Mouse (Mus musculus) forebrain, embryonic 14.5 days (tissue): ENCODE measurements around the gene Vps36. TPM values are rescaled to one million over a fixed set of nuclear protein-coding genes. Genes with fewer than 3 reads are reported as not detected.

Source experiments
- ATAC-seq: fragments of 200-750 bp; cut with Nextera tagmentation; 2 replicates; pipeline ENCODE4 v1.8.0; 2017; ENCODE audit warnings: mild to moderate bottlenecking, moderate library complexity
- DNase-seq: peaks from one replicate; pipeline ENCODE4 v3.0.0-alpha.2; 2015; ENCODE audit warnings: low spot score
- H3K27ac ChIP-seq: fragments of 300-500 bp; sonication (generic); 2 replicates; pipeline ENCODE4 v1.5.1; 2014; ENCODE audit warnings: low read depth, mild to moderate bottlenecking, control low read depth, low read length, moderate library complexity
- H3K27me3 ChIP-seq: fragments of 300-500 bp; sonication (generic); replicated peaks from 2 replicates; pipeline ENCODE4 v1.6.1; 2014; ENCODE audit warnings: low read length, control low read depth, mixed read lengths; ENCODE audit not compliant: control insufficient read depth, insufficient read depth
- H3K36me3 ChIP-seq: fragments of 300-500 bp; sonication (generic); 2 replicates; pipeline ENCODE4 v1.6.1; 2014; ENCODE audit warnings: low read length, control low read depth; ENCODE audit not compliant: control insufficient read depth, insufficient read depth
- H3K4me1 ChIP-seq: fragments of 300-500 bp; sonication (generic); 2 replicates; pipeline ENCODE4 v1.6.1; 2014; ENCODE audit warnings: antibody characterized with exemption, low read length, control low read depth; ENCODE audit not compliant: control insufficient read depth, insufficient read depth
- H3K4me2 ChIP-seq: fragments of 300-500 bp; sonication (generic); 2 replicates; pipeline ENCODE4 v1.6.1; 2014; ENCODE audit warnings: mild to moderate bottlenecking, control low read depth, low read length
- H3K4me3 ChIP-seq: fragments of 300-500 bp; sonication (generic); 2 replicates; pipeline ENCODE4 v1.5.1; 2014; ENCODE audit warnings: low read depth, low read length, control low read depth
- H3K9ac ChIP-seq: fragments of 300-500 bp; sonication (generic); 2 replicates; pipeline ENCODE4 v1.6.1; 2014; ENCODE audit warnings: mild to moderate bottlenecking, low read length, control low read depth, moderate library complexity
- H3K9me3 ChIP-seq: fragments of 300-500 bp; sonication (generic); replicated peaks from 2 replicates; pipeline ENCODE4 v1.6.1; 2016; ENCODE audit warnings: low read length, control low read depth, mixed read lengths; ENCODE audit not compliant: control insufficient read depth
- WGBS: fragments of 180-500 bp; shearing (Covaris S2); extraction: QIAGEN DNeasy Blood & Tissue Kit; methylation state at CpG from one replicate; pipeline ENCODE4 v1.1.7; 2014; 5-methylcytosine and 5-hydroxymethylcytosine counted together
- polyA plus RNA-seq: library from polyadenylated mRNA; unstranded; fragments of >200 nt; fragmentation: Nextera tagmentation; extraction: Ambion mirVana; gene quantifications from 2 replicates; pipeline ENCODE4 v1.2.1, GENCODE M21; 2014

The Vps36 gene
- 29.1 and 32.8 TPM in 2 replicates for polyA plus RNA-seq

DNA sequence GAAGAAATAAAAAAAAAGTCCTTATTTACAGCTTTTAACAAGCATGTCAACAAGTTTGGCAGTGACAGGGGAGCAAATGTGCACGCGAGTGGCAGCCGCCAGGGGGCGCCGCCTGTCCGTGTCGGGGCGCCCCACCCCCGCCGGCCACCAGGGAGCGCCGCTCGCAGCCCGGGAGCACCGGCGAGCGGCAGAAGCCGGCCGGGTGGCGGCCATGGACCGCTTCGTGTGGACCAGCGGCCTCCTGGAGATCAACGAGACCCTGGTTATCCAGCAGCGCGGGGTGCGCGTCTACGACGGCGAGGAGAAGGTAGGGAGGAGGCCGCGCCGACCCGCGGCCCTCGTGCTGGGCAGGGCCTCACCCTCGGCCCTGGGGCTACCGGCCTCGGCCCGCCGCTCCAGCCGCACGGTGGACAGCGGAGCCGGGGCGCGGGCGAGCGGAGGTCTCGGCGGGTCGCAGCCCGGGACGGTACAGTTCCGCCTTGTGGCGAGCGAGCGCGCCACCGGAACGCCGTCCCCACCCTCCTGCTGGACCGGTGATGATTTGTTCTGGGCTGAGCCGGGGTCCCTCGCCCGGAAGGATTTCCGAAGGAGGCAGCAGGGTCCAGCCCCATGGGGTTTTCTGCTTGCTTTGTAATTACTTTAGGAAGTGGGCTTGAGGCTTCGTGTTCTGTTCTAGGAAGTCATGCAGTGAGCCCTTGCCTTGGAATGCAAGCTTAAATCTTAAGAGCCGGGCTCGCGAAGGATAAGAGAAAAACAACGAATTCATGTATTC lies at the start of gene Vps36:
Vps36 (plus strand) TSS at position 150 of the 772 bp plus-strand sequence.
- DNase-seq: peak; percentile 89
- H3K9ac ChIP-seq: peak within 1 kb of the TSS; percentile 96
- H3K4me2 ChIP-seq: peak within 1 kb of the TSS; percentile 73
- H3K4me3 ChIP-seq: peak within 1 kb of the TSS; percentile 82
- H3K9me3 ChIP-seq: no peaks in the 10 kb centered on the region
- H3K4me1 ChIP-seq: peaks cover 4% of the 10 kb centered on the region; the same call in 1 of the 2 replicates
- peak within 1 kb of the TSS; percentile 93 for H3K27ac ChIP-seq
- ATAC-seq: peak; percentile 95
- under 1% methylated on average over 73 of the region's 73 CpGs for WGBS
- H3K27me3 ChIP-seq: no peaks in the 10 kb centered on the region
- H3K36me3 ChIP-seq: no peaks in the 10 kb centered on the region

DNA sequence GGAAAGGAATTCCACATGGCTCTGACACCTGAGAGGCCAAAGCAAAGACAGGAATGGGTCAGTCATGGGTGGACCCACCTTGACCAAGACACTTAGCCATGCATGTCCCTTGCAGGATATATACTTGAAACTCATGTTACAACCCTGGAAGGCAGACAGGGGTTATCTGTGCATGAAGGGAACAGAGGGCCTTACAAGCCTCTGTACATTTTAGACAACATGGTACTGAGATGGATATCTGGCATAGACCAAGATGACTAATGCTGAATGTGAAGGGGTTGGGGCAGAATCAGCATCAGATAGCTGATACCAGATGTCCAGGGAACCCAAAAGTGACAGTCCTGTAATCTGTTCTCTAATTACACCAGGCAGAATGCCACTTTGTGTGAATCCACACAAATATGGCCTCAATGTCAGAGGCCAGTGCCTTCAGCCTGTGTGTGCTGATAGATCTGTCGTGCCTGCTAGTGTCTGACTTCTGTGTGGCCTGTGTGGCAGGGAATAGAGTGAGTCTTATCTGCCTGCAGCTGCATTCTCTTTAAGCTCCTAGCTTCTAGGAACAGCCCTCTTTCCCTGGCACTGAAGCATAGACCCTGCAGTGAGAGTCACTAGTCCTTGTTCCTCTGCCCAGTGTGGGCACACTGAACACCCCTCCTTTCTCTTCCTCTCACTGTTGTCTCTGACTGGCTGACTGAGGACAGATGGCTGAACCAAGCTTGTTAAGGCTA lies 48.7 kb upstream of the Vps36 start:
- WGBS: 100% methylated on average over 1 of the region's 1 CpGs
- Histone ChIP-seq H3K27me3 (no peaks in the 10 kb centered on the region), H3K9ac (no peak overlapping the region), H3K4me1 (no peaks in the 10 kb centered on the region), H3K4me3 (no peak overlapping the region), H3K36me3 (0 out of 2 replicates have a peak, but pooled peaks cover 10% of the 10 kb centered on the region), H3K9me3 (no peaks in the 10 kb centered on the region), H3K27ac (no peak overlapping the region), H3K4me2 (no peak overlapping the region)
- ATAC-seq (no peak), DNase-seq (no peak)

DNA sequence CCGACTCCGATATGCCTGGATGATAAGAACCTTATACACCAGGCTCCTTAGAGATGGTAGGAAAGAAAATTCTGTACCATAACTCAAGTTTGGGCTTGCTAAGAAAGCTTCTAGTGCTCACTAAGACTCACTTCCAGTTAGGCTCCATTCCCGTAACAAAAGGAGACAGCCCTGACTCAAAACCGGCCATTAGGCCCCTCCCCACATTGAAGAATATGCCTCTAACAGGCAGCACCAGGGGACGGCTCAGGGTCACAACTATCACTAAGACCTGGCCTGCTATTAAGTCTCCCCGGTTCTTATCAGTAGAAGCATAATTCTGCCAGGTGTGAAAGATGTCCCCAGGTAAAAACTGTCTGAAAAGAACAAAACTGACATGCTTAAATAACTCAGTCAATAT lies 46.8 kb upstream of the Vps36 start:
- H3K4me2 ChIP-seq: no peak overlapping the region
- 80% methylated on average over 6 of the region's 6 CpGs for WGBS
- ATAC-seq: no peak
- DNase-seq: no peak
- H3K9me3 ChIP-seq: no peaks in the 10 kb centered on the region
- no peaks in the 10 kb centered on the region for H3K27me3 ChIP-seq
- no peak overlapping the region for H3K27ac ChIP-seq
- H3K4me1 ChIP-seq: no peaks in the 10 kb centered on the region
- H3K9ac ChIP-seq: no peak overlapping the region
- H3K36me3 ChIP-seq: 0 out of 2 replicates have a peak, but pooled peaks cover 10% of the 10 kb centered on the region
- H3K4me3 ChIP-seq: no peak overlapping the region

DNA sequence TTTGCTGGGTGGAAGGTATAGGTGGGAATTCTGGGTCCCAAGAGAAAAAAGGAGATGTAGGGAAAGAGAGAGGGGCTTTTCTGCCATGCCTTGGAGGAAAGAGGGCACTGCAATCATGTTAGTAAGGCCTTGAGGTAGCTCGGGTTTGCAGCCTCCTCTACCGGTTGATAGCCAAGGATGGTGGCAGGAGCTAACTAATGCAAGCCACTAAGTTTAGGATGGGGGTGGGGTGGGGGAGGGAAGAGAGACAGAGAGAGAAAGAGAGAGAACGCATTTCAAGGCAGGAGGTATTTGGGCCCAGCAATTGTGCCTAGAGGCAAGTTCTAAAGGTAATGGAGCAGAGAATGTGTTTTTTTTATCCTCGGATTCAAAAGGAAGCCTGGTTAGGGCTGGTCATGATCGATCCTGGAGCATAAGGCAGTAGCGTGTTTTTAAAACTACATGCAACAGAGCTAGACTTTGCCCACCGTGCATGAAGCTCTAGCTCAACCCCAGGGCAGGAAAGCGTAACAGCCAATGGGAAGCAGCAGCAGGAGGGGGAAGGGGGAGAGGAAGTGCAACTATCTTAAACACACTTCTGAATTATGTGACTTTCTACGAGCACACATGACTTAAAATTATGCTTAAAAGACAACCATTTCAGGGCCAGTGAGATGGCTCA lies 44.8 kb upstream of the Vps36 start:
- no peak overlapping the region for H3K27ac ChIP-seq
- DNase-seq: no peak
- H3K4me1 ChIP-seq: no peaks in the 10 kb centered on the region
- WGBS: 82% methylated on average over 9 of the region's 9 CpGs
- no peak for ATAC-seq
- no peak overlapping the region for H3K9ac ChIP-seq
- H3K27me3 ChIP-seq: no peaks in the 10 kb centered on the region
- no peak overlapping the region for H3K4me3 ChIP-seq
- 0 out of 2 replicates have a peak, but pooled peaks cover 6% of the 10 kb centered on the region for H3K36me3 ChIP-seq
- H3K9me3 ChIP-seq: no peaks in the 10 kb centered on the region
- no peak overlapping the region for H3K4me2 ChIP-seq

DNA sequence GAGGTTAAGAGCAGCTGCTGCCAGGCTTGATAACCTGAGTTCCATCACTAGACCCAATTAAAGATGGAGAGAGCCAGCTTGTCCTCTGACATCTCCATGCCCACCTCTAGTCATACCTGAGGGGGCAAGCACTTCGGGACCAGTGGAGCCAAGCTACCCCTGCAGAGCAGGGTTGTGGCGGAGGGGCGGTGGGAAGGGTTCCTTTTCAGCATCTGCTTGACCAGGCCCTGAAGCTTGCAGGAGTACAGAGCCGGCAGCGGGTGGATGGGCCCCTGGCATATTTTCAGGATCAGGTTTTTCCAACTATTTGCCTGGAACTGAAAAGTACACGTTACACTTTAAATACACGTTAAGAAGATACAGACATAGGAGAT lies 44.3 kb upstream of the Vps36 start:
- H3K4me3 ChIP-seq: no peak overlapping the region
- no peaks in the 10 kb centered on the region for H3K27me3 ChIP-seq
- WGBS: 94% methylated on average over 7 of the region's 7 CpGs
- H3K4me2 ChIP-seq: no peak overlapping the region
- no peak overlapping the region for H3K27ac ChIP-seq
- no peak for DNase-seq
- H3K9ac ChIP-seq: no peak overlapping the region
- no peaks in the 10 kb centered on the region for H3K4me1 ChIP-seq
- H3K36me3 ChIP-seq: 0 out of 2 replicates have a peak, but pooled peaks cover 5% of the 10 kb centered on the region
- H3K9me3 ChIP-seq: no peaks in the 10 kb centered on the region
- no peak for ATAC-seq

DNA sequence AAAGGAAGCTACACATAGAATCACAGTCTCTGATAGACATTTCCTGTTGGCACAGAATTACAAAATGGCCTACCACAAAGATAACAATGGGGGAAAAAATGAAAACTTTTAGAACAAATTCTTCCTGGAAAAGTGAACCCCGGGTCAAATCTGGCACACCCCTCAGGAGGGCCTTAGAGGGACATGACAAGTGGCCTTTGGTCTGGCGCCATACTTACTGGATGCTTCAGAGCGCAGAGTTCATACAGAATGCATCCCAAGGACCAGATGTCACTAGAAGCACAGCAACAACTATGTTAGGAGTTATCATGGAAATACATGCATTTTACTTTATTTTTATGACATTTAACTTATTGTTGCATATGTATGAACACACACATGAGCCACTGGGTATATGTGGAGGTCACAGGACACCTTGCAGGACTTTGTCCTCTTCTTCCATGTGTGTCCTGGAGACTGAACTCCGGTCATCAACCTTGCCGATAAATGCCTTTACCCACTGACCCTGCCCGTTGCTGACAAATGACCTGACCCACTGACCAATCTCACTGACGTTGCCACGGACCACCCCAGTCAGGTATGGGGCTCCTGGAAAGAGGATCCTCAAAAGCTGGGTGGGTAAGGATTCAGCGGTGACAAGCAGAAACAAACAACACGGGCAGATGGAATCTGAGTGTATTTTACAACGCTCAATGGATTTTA lies 42.8 kb upstream of the Vps36 start:
- no peak overlapping the region for H3K27ac ChIP-seq
- H3K36me3 ChIP-seq: 0 out of 2 replicates have a peak, but pooled peaks cover 5% of the 10 kb centered on the region
- H3K9ac ChIP-seq: no peak overlapping the region
- H3K4me1 ChIP-seq: no peaks in the 10 kb centered on the region
- DNase-seq (no peak), ATAC-seq (no peak)
- H3K4me3 ChIP-seq: no peak overlapping the region
- 87% methylated on average over 11 of the region's 11 CpGs for WGBS
- no peaks in the 10 kb centered on the region for H3K9me3 ChIP-seq
- H3K27me3 ChIP-seq: no peaks in the 10 kb centered on the region
- no peak overlapping the region for H3K4me2 ChIP-seq

DNA sequence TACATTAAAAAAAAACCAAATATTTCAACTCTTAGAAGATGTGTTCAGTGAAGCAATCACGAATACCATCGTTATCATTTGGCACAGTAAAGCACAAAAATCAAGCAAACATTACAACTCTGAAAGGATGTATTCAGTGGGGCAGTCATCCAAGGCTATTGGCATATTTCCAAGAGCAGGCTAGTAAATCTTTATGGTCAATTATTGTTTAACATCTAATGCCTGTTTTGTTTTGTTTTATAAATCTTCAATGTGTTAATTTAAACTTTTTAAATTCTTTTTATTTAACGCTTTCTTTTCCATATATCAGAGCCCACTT lies 42.3 kb upstream of the Vps36 start:
- no peak overlapping the region for H3K27ac ChIP-seq
- 0 out of 2 replicates have a peak, but pooled peaks cover 5% of the 10 kb centered on the region for H3K36me3 ChIP-seq
- no peaks in the 10 kb centered on the region for H3K27me3 ChIP-seq
- H3K4me1 ChIP-seq: no peaks in the 10 kb centered on the region
- ATAC-seq: no peak
- peak; percentile 11 for DNase-seq
- H3K4me3 ChIP-seq: no peak overlapping the region
- no peak overlapping the region for H3K9ac ChIP-seq
- H3K9me3 ChIP-seq: no peaks in the 10 kb centered on the region
- 54% methylated on average over 3 of the region's 3 CpGs for WGBS
- H3K4me2 ChIP-seq: no peak overlapping the region

DNA sequence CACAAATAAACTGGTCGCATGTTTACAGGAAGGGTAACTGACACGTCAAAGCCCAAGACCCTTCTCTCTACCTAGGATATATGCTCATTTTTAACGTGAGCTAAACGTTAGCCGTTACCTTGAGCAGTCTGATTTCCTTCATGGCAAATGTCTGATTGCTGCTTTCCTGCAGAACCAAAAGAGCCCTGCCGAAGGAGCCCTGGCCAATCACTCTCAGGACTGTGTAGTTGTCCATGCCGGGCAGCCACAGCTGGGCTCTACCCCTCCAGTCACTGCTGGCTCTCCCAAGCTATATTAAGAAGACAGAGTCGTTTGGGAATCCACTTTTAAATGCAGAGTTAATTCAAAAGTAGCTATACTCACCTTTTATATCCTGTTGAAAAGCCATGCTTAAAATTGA lies 30.4 kb upstream of the Vps36 start:
- ATAC-seq: no peak
- Histone ChIP-seq H3K27ac (no peak overlapping the region), H3K9me3 (no peaks in the 10 kb centered on the region), H3K4me2 (no peak overlapping the region), H3K4me3 (no peak overlapping the region), H3K36me3 (peaks cover 13% of the 10 kb centered on the region; the same call in 1 of the 2 replicates), H3K9ac (no peak overlapping the region), H3K27me3 (no peaks in the 10 kb centered on the region), H3K4me1 (no peaks in the 10 kb centered on the region)
- WGBS: 90% methylated on average over 8 of the region's 8 CpGs
- no peak for DNase-seq
